Mouse (Mus musculus): ENCODE measurements around the gene Specc1. TPM values are rescaled to one million over a fixed set of nuclear protein-coding genes. Genes with fewer than 3 reads are reported as not detected.
"Not testable (repeated sequence)": the region's sequence is repeated elsewhere in the genome, so short reads cannot be mapped to it uniquely, and the experiment has no call there.

Specc1 gene
- polyA plus RNA-seq, 1 experiment from 2014 or later = 41.3 TPM

DNA sequence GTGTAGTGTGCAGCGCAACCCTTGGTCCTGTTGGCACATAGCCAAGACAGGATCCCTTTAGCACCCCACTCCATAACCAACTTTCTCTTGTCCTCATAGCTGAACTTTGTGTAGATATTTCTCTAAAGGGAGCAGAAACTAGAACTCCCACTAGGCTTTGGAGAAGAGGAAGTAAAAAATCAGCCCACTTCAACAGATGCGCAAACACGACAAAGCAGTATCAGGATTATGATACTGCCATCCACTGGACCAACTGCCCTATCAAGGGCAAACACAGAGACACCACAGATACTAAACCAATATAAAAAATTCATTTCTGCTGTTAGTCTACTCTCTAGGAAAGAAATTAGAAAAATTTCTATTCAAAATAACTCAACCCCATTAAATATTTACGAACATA, 10.0 kb upstream of the Specc1 start:
- Histone ChIP-seq H3K27ac (no peak overlapping the region), H3K9me3 (replicated peaks) (no peaks in the 10 kb centered on the region), H3K4me2 (no peak overlapping the region), H3K9ac (no peak overlapping the region), H3K27me3 (no peaks in the 10 kb centered on the region), H3K36me3 (no peaks in the 10 kb centered on the region), H3K4me1 (replicated peaks) (peaks cover 16% of the 10 kb centered on the region), H3K4me3 (replicated peaks) (no peak overlapping the region)
- DNase-seq (no peak), ATAC-seq (ENCODE audit: low read depth) (no peak)
- 73% methylated on average over 4 of the region's 4 CpGs for WGBS (ENCODE audit: insufficient replicate concordance)

DNA sequence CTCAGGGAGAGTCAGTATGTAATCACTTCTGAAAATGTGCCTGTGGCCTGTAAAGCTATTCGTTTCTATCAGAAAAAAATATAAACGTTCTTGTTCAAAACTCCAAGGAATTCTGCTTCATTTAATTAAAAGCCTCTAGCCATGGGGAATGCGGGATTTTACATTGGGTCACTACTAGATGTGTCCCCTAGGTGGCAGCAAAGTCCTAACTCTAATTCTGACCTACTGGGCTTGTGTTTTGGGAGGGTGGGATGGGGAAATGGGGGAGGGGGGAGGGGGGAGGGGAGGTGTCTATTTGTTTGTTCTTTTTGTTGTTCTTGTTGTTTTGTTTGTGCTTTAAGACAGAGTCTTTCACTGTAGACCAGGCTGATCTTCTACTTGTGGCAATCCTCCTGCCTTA, 7.2 kb upstream of the Specc1 start:
- no peak overlapping the region for H3K27ac ChIP-seq
- peaks cover 16% of the 10 kb centered on the region for H3K4me1 ChIP-seq (replicated peaks)
- no peak overlapping the region for H3K4me3 ChIP-seq (replicated peaks)
- H3K9ac ChIP-seq = no peak overlapping the region
- H3K9me3 ChIP-seq (replicated peaks) = no peaks in the 10 kb centered on the region
- H3K4me2 ChIP-seq = no peak overlapping the region
- no peaks in the 10 kb centered on the region for H3K27me3 ChIP-seq
- no peaks in the 10 kb centered on the region for H3K36me3 ChIP-seq
- ATAC-seq (ENCODE audit: low read depth) (no peak), DNase-seq (peak; percentile 36)
- 3% methylated on average over 3 of the region's 3 CpGs for WGBS (ENCODE audit: insufficient replicate concordance)

DNA sequence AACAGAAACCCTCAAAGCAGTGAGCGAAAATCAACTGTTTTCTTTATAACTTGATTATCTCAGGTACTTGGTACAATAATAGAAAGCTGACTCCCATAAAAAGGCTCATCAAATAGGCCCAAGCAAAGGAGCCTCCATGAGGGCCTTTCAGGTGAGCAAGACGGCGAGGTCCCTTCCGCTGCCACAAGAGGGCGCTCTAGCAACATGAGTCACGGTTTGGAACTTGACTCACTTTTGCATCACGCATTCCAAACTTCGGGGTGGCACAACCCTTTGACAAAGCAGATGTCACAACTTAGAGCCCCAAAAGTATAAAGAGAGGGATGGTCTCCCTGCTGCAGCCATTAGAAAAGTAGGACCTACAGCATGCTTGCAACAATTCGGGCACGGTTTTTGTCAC, 5.9 kb upstream of the Specc1 start:
- ATAC-seq (ENCODE audit: low read depth) = no peak
- H3K4me3 ChIP-seq (replicated peaks) = no peak overlapping the region
- H3K4me1 ChIP-seq (replicated peaks) = peaks cover 26% of the 10 kb centered on the region
- H3K4me2 ChIP-seq = no peak overlapping the region
- peak; percentile 70 for DNase-seq
- H3K36me3 ChIP-seq = no peaks in the 10 kb centered on the region
- H3K9me3 ChIP-seq (replicated peaks) = no peaks in the 10 kb centered on the region
- no peak overlapping the region for H3K9ac ChIP-seq
- WGBS (ENCODE audit: insufficient replicate concordance) = 17% methylated on average over 10 of the region's 10 CpGs
- H3K27ac ChIP-seq = no peak overlapping the region
- no peaks in the 10 kb centered on the region for H3K27me3 ChIP-seq

DNA sequence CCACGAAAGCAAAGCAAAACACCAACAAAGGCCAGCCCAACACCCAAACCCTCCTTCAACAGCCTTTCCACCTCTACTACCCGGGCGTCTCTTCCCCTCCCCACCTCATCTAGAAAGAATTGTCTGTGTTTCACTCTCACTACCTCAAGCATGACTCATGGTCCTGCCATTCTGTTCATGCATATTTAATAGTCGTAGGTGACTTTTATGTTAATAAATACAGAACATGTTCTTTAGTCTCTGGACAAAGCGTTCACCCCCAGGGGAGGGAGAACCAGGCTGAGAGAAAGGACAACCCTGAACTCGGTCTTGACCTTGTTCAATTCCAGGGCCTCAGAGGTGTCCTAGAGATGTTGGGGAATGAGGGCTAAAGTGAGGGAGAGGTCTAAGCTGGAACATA, 1.4 kb upstream of the Specc1 start:
- Histone ChIP-seq H3K27ac (no peak overlapping the region), H3K4me1 (replicated peaks) (peaks cover 32% of the 10 kb centered on the region), H3K4me2 (no peak overlapping the region), H3K27me3 (peaks cover 5% of the 10 kb centered on the region; the same call in 1 of the 2 replicates), H3K36me3 (no peaks in the 10 kb centered on the region), H3K9ac (no peak overlapping the region), H3K4me3 (replicated peaks) (no peak overlapping the region), H3K9me3 (replicated peaks) (no peaks in the 10 kb centered on the region)
- DNase-seq (no peak), ATAC-seq (ENCODE audit: low read depth) (no peak)
- 71% methylated on average over 6 of the region's 6 CpGs for WGBS (ENCODE audit: insufficient replicate concordance)

DNA sequence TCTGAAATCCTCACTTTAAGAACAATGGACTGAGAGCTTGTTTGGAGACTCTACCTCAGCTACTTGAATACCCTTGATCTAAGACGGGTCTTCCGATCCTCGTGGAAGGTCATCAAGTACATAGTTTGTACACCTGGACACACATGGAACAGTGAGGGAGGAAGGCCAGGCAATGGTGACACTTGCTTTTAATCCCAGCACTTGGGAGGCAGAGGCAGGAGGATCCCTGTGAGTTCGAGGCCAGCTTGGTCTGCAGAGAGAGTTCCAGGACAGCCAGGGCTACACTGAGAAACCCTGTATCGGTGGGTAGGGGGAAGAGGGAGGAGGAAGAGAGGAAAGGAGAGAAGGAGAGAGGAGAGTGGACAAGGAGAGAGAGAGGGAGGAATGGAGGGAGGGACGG, 612 bp upstream of the Specc1 start:
- ATAC-seq (ENCODE audit: low read depth) (no peak), DNase-seq (no peak)
- Histone ChIP-seq H3K4me3 (replicated peaks) (peak overlapping the region; percentile 77; the same call in 1 of the 2 replicates), H3K36me3 (no peaks in the 10 kb centered on the region), H3K9ac (no peak overlapping the region), H3K27ac (0 out of 2 replicates have a peak overlapping the region, but pooled peaks have one; percentile 99), H3K9me3 (replicated peaks) (no peaks in the 10 kb centered on the region), H3K4me1 (replicated peaks) (peaks cover 37% of the 10 kb centered on the region), H3K4me2 (peak overlapping the region; percentile 69), H3K27me3 (peaks cover 5% of the 10 kb centered on the region; the same call in 1 of the 2 replicates)
- WGBS (ENCODE audit: insufficient replicate concordance) = 64% methylated on average over 6 of the region's 6 CpGs

DNA sequence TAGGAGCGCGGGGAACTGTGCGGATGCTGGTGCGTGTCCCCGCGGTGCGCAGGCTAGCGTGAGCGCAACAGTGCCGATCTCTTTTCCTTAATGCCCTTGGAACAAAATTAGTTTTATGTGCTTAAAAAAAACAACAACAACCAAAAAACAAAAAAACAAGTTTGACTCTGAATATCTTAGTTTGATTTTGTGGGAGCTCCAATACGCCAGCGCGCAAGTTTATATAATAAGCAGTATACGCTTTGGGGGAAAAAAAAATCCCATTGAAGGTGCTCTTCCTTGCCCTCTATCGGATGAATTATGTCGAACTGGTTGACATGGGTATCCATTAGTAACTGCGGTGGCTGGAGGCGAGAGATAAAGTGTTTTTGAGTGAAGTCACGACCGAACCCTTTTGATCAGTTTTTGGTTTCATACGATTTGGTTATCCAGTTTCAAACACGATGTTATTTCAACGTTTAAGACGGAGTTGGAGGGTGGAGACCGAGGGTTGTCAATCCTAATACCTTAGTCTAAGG, 792 bp downstream of the Specc1 start:
- H3K27ac ChIP-seq = peak overlapping the region; percentile 99
- H3K4me2 ChIP-seq = peak overlapping the region; percentile 69
- peaks cover 51% of the 10 kb centered on the region for H3K4me1 ChIP-seq (replicated peaks)
- H3K4me3 ChIP-seq (replicated peaks) = peak overlapping the region; percentile 77
- H3K9ac ChIP-seq = peak overlapping the region; percentile 93
- 2% methylated on average over 25 of the region's 25 CpGs for WGBS (ENCODE audit: insufficient replicate concordance)
- peaks cover 12% of the 10 kb centered on the region; the same call in 1 of the 2 replicates for H3K36me3 ChIP-seq
- H3K27me3 ChIP-seq = peaks cover 5% of the 10 kb centered on the region; the same call in 1 of the 2 replicates
- ATAC-seq (ENCODE audit: low read depth) (peak; percentile 81), DNase-seq (peak; percentile 85)
- no peaks in the 10 kb centered on the region for H3K9me3 ChIP-seq (replicated peaks)

DNA sequence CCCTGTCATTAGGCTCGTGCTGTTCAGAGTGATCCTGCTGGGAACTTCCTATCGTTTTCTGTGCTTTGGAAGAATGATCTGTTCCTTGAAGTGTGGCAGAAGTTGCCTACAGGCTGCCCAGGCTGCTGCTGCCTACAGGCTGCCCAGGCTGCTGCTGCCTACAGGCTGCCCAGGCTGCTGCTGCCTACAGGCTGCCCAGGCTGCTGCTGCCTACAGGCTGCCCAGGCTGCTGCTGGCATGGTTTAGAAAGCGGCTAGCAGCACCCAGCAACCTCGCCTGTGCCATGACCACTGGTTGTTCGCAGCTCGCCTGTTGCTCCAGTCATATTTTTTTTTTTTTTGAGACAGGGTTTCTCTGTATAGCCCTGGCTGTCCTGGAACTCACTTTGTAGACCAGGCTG, 2.1 kb downstream of the Specc1 start:
- Histone ChIP-seq H3K36me3 (peaks cover 16% of the 10 kb centered on the region; the same call in 1 of the 2 replicates), H3K9ac (peak overlapping the region; percentile 80), H3K4me3 (replicated peaks) (peak overlapping the region; percentile 77), H3K4me2 (peak overlapping the region; percentile 69), H3K27ac (peak overlapping the region; percentile 99), H3K4me1 (replicated peaks) (peaks cover 65% of the 10 kb centered on the region)
- not testable (repeated sequence) for ATAC-seq (ENCODE audit: low read depth); H3K27me3 ChIP-seq; H3K9me3 ChIP-seq (replicated peaks); DNase-seq
- WGBS (ENCODE audit: insufficient replicate concordance) = 51% methylated on average over 6 of the region's 6 CpGs

DNA sequence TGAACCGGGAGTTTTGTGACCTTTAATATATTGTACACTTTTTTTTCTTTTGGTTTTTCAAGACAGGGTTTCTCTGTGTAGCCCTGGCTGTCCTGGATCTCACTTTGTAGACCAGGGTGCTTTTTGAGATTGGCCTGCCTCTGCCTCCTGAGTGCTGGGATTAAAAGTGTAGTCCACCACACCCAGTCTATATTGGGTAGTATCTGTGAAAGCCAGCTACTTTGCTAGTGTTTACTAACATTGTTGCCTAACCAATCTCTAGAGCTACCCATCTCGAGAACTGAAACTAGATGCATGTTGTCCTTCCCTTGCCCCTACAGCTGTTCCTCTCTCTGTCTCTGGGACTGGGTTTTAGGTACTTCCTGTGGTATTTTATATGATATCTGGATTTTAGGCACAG, 3.5 kb downstream of the Specc1 start:
- Histone ChIP-seq H3K4me3 (replicated peaks) (peak overlapping the region; percentile 41), H3K27ac (peak overlapping the region; percentile 79), H3K36me3 (peaks cover 21% of the 10 kb centered on the region), H3K27me3 (peaks cover 5% of the 10 kb centered on the region; the same call in 1 of the 2 replicates), H3K9ac (peak overlapping the region; percentile 63; the same call in 1 of the 2 replicates), H3K4me2 (peak overlapping the region; percentile 62), H3K4me1 (replicated peaks) (peaks cover 72% of the 10 kb centered on the region), H3K9me3 (replicated peaks) (no peaks in the 10 kb centered on the region)
- DNase-seq = no peak
- WGBS (ENCODE audit: insufficient replicate concordance) = 64% methylated on average over 2 of the region's 2 CpGs
- ATAC-seq (ENCODE audit: low read depth) = peak; percentile 53

DNA sequence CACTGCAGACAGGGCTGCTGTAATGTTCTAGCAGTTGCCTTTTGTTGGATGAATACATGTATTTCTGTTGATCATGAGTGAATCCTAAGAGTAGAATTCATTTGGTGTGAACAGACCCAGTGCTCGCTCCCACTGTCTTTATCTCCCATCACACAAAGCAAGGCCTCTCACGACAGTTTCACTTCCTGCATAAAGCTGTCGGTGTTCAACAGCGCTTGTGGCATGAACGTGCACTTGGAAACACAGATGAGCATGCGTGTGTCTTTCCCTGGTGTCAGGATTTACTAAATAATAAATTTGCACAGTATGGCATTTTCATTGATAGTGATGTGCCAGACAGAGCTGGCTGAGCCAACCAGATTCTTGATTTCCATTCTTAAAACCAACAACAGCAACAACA, 6.1 kb downstream of the Specc1 start:
- Histone ChIP-seq H3K4me2 (peak overlapping the region; percentile 41), H3K4me3 (replicated peaks) (0 out of 2 replicates have a peak overlapping the region, but pooled peaks have one; percentile 2), H3K9ac (peak overlapping the region; percentile 50; the same call in 1 of the 2 replicates), H3K27ac (peak overlapping the region; percentile 70), H3K36me3 (peaks cover 25% of the 10 kb centered on the region), H3K4me1 (replicated peaks) (peaks cover 92% of the 10 kb centered on the region), H3K9me3 (replicated peaks) (no peaks in the 10 kb centered on the region), H3K27me3 (no peaks in the 10 kb centered on the region; the same call in 1 of the 2 replicates)
- WGBS (ENCODE audit: insufficient replicate concordance) = 27% methylated on average over 6 of the region's 6 CpGs
- no peak for DNase-seq
- ATAC-seq (ENCODE audit: low read depth) = no peak

DNA sequence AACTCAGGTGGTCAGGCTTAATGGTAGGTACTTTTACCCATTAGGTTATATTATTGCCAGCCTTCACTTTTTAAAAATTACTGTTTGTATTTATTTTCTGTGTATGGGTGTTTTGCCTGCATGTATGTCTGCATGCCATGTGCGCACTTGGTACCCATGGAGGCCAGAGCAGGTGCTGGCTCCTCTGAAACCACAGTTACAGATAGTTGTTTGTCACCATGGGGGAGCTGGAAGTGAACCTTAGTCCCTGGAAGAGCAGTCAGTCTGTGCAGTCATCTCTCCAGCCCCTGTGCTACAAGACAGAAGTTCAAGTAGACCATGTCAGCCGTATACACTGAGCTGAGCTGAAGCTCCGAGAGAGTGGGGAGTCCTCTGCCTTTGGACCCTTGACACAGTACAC, 6.6 kb downstream of the Specc1 start:
- H3K9me3 ChIP-seq (replicated peaks) = no peaks in the 10 kb centered on the region
- H3K27me3 ChIP-seq = no peaks in the 10 kb centered on the region
- peak overlapping the region; percentile 70; the same call in 1 of the 2 replicates for H3K27ac ChIP-seq
- no peak overlapping the region for H3K9ac ChIP-seq
- H3K4me3 ChIP-seq (replicated peaks) = no peak overlapping the region
- WGBS (ENCODE audit: insufficient replicate concordance) = 81% methylated on average over 3 of the region's 3 CpGs
- peaks cover 25% of the 10 kb centered on the region for H3K36me3 ChIP-seq
- peaks cover 97% of the 10 kb centered on the region for H3K4me1 ChIP-seq (replicated peaks)
- ATAC-seq (ENCODE audit: low read depth) = no peak
- H3K4me2 ChIP-seq = no peak overlapping the region
- no peak for DNase-seq

DNA sequence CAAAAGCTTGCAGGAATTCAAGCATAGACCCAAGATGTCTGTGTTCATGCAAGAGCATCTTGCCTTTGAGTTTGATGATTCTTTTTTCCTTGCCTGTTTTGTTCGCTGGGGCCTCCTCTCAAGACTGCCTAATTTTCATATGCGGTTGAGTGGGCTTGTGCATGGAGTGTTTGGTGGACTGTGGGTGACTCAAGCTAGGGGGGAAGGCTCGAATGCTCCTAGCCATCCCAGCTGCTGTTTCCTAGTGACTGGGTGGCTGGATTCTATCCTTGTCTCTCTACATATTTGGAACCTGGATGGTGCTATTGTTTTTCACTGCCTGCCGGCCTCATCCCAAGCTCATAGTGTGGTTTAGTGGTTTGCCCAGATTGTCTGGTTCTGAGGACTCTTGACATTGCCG, 8.0 kb downstream of the Specc1 start:
- H3K36me3 ChIP-seq = peaks cover 25% of the 10 kb centered on the region
- H3K27ac ChIP-seq = peak overlapping the region; percentile 5; the same call in 1 of the 2 replicates
- H3K4me2 ChIP-seq = no peak overlapping the region
- WGBS (ENCODE audit: insufficient replicate concordance) = 90% methylated on average over 5 of the region's 5 CpGs
- H3K9ac ChIP-seq = no peak overlapping the region
- H3K27me3 ChIP-seq = no peaks in the 10 kb centered on the region
- no peak for ATAC-seq (ENCODE audit: low read depth)
- no peaks in the 10 kb centered on the region for H3K9me3 ChIP-seq (replicated peaks)
- DNase-seq = no peak
- H3K4me3 ChIP-seq (replicated peaks) = no peak overlapping the region
- H3K4me1 ChIP-seq (replicated peaks) = peaks cover 100% of the 10 kb centered on the region

DNA sequence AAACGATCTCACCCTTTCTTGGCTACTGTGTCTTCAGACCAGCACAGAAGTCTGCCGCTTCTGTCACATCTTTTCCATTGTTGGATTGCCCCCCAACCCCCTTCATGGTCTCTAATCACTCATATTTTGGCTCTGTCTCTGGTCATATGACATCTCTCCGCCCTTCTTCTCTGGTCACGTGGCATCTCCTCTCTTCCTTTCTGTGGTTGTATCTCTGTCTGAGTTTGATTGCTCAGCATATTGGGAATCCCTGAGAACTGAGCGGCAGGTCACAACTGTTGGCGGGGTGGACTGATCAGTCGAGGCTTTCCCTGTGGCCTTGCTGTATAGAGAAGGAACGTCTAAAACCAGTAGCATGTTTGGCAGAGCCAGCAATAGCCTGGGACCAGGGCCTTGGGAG, 10.5 kb downstream of the Specc1 start:
- Histone ChIP-seq H3K4me1 (replicated peaks) (peaks cover 96% of the 10 kb centered on the region), H3K4me3 (replicated peaks) (peak overlapping the region; percentile 10; the same call in 1 of the 2 replicates), H3K9ac (peak overlapping the region; percentile 46), H3K36me3 (peaks cover 19% of the 10 kb centered on the region), H3K27ac (peak overlapping the region; percentile 93), H3K27me3 (no peaks in the 10 kb centered on the region), H3K9me3 (replicated peaks) (no peaks in the 10 kb centered on the region), H3K4me2 (peak overlapping the region; percentile 54)
- peak; percentile 45; the same call in 1 of the 2 replicates for ATAC-seq (ENCODE audit: low read depth)
- DNase-seq = no peak
- WGBS (ENCODE audit: insufficient replicate concordance) = 53% methylated on average over 8 of the region's 8 CpGs

Measured in liver, embryonic 13.5 days (tissue).